Mouse (Mus musculus): ENCODE measurements around the gene Cnot3.
"Not testable (repeated sequence)": the region's sequence is repeated elsewhere in the genome, so short reads cannot be mapped to it uniquely, and the experiment has no call there.

Gene Cnot3

DNA sequence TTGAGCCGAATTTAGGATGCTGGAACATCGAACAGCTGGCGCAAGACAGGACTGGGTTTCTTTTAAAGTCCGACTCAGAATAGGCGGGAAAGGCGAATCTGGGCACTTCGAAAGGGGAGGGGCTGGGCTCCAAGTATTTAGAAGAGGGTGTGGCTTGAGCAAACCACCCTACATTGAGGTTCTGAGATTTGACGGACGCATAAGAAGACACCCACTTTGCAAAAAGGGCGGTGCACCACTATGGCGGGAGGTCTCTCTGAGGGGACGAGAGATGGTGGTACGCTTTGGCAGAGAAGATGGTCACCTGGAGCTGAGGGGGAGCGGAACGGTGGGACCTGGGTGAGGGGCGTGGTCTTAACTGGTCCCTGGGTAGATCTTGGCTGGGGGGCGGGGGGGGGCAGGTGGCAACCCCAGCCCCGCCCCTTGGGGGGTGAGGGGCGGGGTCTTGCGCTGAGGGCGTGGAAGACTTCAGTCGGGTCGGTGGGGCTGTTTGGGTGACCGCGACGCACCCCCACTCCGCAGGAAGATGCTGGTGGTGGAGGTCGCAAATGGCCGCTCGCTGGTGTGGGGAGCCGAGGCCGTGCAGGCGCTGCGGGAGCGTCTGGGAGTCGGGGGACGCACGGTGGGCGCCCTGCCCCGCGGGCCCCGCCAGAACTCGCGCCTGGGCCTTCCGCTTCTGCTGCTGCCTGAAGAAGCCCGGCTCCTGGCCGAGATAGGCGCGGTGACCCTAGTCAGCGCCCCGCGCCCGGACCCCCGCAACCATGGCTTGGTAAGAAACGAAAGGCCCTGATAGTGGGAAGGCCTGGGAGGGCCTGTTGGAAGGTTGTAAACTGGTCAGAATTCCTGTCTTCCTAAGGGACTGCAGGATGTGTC, 49.2 kb downstream of the Cnot3 start:
- peak; percentile 33 to 57 for DNase-seq (ENCODE audit: low read depth in 1 of 2, low spot score in 2 of 2)

DNA sequence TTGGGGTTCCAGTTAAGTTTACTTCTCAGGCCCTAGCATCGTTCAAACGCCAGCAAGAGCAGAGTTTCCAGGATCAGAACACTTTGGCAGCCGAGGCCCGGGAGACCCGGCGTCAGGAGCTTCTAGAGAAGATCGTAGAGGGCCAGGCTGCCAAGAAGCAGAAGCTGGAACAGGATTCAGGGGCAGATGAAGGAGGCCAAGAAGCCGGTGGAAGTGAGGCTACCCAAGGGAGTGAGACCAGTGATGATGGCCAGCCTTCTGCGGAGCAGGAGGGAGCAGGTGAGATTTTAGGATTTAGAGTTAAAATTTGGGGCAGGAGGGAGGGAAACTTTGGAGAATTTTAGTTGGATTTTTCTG, 49.9 kb downstream of the Cnot3 start:
- DNase-seq (ENCODE audit: low read depth in 1 of 2, low spot score in 2 of 2) = peak in 1 of 2 experiments; percentile 1

DNA sequence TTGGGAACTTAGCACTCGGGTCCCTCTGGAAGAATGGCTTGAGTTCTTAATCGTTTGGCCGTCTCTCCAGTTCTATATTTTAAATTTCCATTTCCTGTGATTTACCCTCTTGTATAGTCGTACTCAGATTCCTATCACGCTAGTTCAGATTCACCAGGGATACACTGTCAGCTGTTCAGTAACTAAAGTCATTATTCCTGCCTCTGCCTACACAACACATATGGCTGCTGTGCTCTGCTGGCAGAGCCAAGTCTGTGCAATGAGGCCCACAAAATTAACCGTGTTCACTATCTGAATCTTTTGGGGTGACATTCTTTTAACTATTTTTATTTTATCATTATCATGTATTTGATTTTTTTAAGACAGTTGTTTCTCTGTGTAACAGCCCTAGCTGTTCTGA, 53.4 kb downstream of the Cnot3 start:
- no peak for DNase-seq (ENCODE audit: low read depth in 1 of 2, low spot score in 2 of 2)

- DNase-seq (ENCODE audit: low read depth in 1 of 2, low spot score in 2 of 2) = no peak
Measured at GRCm38 (mm10) chr7:3703148-3703878, 58.2 kb downstream of the Cnot3 start.

- DNase-seq (ENCODE audit: low read depth in 1 of 2, low spot score in 2 of 2) = peak; percentile 87 to 91
Measured at GRCm38 (mm10) chr7:3703879-3704441, 58.9 kb downstream of the Cnot3 start, which contains the start of gene Rps9. TSS of gene Rps9 (plus strand) at chr7:3703993.

DNA sequence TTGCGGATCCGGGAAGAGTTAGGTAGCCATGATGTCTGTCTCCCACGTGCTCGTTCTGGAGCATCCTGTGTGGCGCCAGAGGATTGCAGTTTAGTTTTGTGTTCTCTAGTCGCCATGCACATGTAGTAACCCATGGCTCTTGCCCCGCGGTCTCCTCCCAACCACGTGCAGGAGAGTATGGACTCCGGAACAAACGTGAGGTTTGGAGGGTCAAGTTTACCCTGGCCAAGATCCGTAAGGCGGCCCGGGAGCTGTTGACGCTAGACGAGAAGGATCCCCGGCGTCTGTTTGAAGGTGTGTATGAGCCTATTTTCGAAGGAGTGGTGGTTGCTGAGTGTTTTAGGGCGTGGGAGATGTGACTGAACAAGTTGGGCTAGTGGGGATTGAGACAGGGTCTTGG, 59.4 kb downstream of the Cnot3 start:
- no peak for DNase-seq (ENCODE audit: low read depth in 1 of 2, low spot score in 2 of 2)

DNA sequence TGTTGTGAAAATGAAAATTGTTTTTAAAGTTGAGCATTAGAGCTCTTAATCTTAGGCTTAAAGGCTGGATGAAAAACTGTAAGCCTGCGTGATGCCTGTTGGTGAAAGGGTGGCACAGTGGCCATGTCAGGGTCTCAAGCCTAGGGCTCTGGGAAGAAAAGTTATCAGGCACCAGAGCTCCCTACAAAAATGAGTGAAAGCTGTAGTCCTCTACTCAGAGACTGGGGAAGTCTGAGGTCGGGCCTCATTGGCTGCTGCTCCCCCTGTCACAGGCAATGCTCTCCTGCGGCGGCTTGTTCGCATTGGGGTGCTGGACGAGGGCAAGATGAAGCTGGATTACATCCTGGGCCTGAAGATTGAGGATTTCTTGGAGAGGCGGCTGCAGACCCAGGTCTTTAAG, 60.4 kb downstream of the Cnot3 start:
- DNase-seq (ENCODE audit: low read depth in 1 of 2, low spot score in 2 of 2) = not testable (repeated sequence)

GRCm38 (mm10) chr7:3705911-3706310, 60.8 kb downstream of the Cnot3 start:
- no peak for DNase-seq (ENCODE audit: low read depth in 1 of 2, low spot score in 2 of 2)

- peak in 1 of 2 experiments; percentile 16 for DNase-seq (ENCODE audit: low read depth in 1 of 2, low spot score in 2 of 2)
Measured at GRCm38 (mm10) chr7:3706343-3706934, 61.4 kb downstream of the Cnot3 start.

- DNase-seq (ENCODE audit: low read depth in 1 of 2, low spot score in 2 of 2) = peak; percentile 58 to 67
Measured at GRCm38 (mm10) chr7:3707027-3707426, 62.0 kb downstream of the Cnot3 start.

DNA sequence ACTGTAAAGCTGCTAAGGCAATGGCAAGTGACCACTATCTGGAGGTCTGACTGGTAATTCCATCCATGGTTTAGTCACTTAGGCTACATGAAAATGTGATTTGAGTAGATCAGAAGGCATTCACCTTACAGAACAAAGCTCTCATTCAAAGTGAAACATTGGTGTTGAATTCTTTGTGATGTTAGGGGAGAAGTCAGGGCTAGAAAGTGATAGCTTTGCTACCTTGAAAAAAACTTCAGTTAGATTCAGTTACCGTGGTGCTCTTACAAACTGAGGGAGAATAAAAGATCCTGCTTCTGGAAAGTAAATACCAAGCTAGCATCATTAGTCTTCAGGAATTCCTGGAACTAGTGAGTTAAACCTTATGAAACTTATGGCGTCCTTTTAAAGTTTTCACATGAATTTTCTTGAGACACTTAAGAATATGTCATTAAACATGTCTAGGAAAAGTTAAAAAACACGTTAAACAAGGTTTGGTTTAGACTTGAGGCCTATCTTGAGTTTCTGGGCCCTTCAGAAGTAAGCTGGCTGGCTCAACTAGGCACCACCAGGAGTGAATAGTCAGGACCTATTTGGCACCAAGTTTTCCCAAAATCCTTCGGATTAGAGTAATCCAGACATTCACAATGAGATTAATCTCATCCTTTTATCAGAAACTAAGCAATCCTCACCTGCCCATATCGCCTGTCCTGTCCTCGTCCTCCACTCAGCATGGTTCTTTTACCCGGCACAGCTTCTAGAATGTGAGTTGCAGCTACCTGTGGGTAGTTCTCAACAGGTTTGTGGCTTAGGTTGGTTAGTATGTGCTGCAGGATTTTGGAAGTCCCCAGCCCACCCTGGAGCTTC, 62.7 kb downstream of the Cnot3 start:
- no peak for DNase-seq (ENCODE audit: low read depth in 1 of 2, low spot score in 2 of 2)

DNA sequence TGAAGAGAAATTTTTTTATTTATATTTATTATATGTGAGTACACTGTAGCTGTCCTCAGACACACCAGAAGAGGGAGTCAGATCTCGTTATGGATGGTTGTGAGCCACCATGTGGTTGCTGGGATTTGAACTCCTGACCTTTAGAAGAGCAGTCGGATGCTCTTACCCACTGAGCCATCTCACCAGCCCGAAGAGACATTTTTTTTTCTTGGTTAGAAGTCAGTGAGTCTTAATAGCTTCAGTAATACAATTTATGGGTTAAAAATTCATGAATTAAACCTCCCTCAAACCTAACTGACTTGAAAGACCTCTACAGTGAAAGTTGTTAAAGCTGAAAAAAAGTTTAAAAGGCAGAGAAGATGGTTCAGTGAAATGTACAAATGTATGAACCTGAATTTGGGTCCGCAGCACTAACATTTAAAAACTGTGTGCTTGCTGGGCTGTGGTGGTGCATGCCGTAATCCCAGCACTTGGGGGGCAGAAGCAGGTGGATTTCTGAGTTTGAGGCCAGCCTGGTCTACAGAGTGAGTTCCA, 63.4 kb downstream of the Cnot3 start:
- DNase-seq (ENCODE audit: low read depth in 1 of 2, low spot score in 2 of 2) = not testable (repeated sequence)

GRCm38 (mm10) chr7:3709000-3709399, 63.9 kb downstream of the Cnot3 start:
- no peak for DNase-seq (ENCODE audit: low read depth in 1 of 2, low spot score in 2 of 2)
